Mouse (Mus musculus) thymus, postnatal 0 days (tissue): ENCODE data around the gene Olfr1330. TPM values are rescaled to one million over a fixed set of nuclear protein-coding genes. Genes with fewer than 3 reads are reported as not detected.
"Not testable (repeated sequence)": the region's sequence is repeated elsewhere in the genome, so short reads cannot be mapped to it uniquely, and the experiment has no call there.

Experiments
- DNase-seq: peaks from one replicate; pipeline ENCODE4 v3.0.0-alpha.2; 2015; ENCODE audit warnings: low spot score
- polyA plus RNA-seq: library from polyadenylated mRNA; unstranded; fragments of >200 nt; fragmentation: Nextera tagmentation; extraction: Ambion mirVana; gene quantifications from 2 replicates; pipeline ENCODE4 v1.2.1, GENCODE M21; 2015

The Olfr1330 gene
- polyA plus RNA-seq = 0.05 TPM in 1 of 2 replicates, not detected in the other

DNA sequence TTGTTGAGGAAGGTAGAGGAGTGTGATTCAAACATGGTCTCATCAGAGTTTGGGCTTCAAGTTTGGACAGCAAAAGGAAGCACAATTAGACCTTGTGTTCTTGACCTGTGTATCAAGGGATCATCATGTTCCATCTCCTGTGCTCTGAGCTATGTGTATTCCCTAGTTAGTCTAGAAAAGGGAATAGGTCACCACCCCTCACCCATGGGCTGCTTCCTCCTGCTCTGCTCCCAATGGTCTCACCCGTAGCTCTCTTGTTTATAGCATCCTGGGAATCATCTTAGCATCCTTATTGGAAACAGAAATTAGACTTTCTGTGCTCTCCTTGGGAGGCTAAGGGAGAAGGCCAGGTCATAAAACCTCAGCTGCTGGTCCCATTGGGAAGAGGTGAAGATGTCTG lies at the start of gene Olfr1330:
Gene Olfr1330, plus strand, starts transcription at position 301 of the 400 bp plus-strand sequence.
- DNase-seq = no peak

DNA sequence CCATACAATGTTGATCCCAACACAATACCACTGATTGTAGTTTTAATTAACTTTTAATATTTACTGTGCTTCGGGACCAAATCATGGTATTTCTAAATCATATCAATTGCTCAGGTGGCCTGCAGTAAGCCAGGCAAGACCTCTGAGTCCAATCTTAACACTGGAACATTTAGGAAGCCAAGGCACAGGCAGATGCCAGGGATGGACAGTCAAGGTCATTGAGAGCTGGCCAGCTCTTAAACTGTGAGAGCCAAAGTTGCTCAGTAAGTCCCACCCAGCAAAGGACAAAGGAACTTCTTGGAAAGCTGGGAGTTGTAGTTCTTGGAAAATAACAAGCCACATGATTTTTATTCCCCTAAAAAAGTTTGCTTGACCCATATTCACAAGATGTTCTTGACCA lies 26.6 kb upstream of the Olfr1330 start:
- DNase-seq = no peak

GRCm38 (mm10) chr4:118862704-118863103 lies 25.7 kb upstream of the Olfr1330 start:
- DNase-seq = no peak

- DNase-seq = no peak
Observed at GRCm38 (mm10) chr4:118864349-118864748, 24.0 kb upstream of the Olfr1330 start, which contains the start of gene Olfr1331. TSS of gene Olfr1331 (plus strand) at chr4:118864649.

DNA sequence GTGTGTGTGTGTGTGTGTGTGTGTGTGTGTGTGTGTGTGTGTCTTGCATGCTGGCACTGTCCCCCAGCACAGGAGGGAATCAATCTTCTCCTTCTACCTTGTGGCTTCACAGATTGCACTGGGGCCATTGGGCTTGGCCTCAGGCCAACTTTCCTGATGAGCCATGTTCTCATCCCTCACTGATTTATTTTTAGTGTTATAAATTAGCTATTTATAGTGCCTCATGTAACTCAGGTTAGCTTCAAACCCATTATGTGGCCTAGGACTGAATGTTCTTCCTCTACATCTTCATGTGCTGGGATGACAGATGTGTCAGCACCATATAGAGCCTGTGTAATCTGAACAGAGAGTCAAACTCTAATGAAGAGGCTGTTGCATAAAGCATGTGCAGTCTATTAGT lies 20.8 kb upstream of the Olfr1330 start:
- DNase-seq = no peak

- DNase-seq = no peak
Observed at GRCm38 (mm10) chr4:118901981-118902380, 13.6 kb downstream of the Olfr1330 start.

DNA sequence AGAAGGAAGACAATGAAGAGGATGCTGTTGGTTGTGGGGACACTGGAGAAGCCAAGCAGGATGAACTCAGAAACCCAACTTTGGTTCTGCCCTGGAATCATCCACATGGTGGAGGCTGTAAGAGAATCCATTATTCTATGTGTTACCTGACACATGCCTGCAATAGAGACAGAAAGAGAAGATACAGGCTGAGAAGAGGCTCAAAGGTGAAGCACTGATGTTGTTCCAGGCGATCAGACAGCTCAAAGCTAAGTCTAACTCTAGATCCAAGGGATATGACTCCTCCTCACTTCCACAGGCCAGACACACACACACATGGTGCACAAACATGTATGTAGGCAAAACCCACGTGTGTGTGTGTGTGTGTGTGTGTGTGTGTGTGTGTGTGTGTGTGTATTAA lies 29.0 kb downstream of the Olfr1330 start, which contains the start of gene Olfr1329:
Gene Olfr1329, minus strand, starts transcription at position 101 of the 400 bp plus-strand sequence.
- DNase-seq = not testable (repeated sequence)

GRCm38 (mm10) chr4:118931326-118931725 lies 42.9 kb downstream of the Olfr1330 start:
- not testable (repeated sequence) for DNase-seq

DNA sequence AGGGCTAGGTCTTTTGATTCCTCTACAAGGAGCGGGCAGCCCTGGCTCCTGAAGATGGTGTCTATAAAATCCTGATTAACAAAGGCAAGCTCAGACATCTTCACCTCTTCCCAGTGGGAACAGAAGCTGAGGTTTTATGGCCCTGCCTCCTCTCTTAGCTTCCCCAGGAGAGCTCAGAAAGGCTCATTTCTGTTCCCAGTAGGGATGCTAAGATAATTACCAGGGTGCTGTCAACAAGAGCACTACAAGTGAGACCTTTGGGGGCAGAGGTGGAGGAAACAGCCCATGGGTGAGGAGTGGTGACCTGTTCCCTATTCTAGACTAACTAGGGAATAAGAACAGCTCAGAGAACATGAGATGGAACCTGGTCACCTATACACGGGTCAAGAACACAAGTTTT lies 50.1 kb downstream of the Olfr1330 start, which contains the start of gene Olfr1328:
Gene Olfr1328, minus strand, starts transcription at position 101 of the 400 bp plus-strand sequence.
- DNase-seq = no peak

Other genes with a start within 250 kb of the Olfr1330 start
- not detected in 2 replicates for gene Olfr62, start 229.6 kb upstream of the Olfr1330 start, polyA plus RNA-seq
- not detected in 2 replicates for gene Olfr1342, start 195.8 kb upstream of the Olfr1330 start, polyA plus RNA-seq
- gene Olfr1341, start 185.1 kb upstream of the Olfr1330 start, polyA plus RNA-seq = not detected in 2 replicates
- not detected in 2 replicates for gene Olfr1340, start 168.5 kb upstream of the Olfr1330 start, polyA plus RNA-seq
- not detected in 2 replicates for gene Olfr1339, start 156.4 kb upstream of the Olfr1330 start, polyA plus RNA-seq
- not detected in 2 replicates for gene Olfr1338, start 129.9 kb upstream of the Olfr1330 start, polyA plus RNA-seq
- not detected in 2 replicates for gene Olfr1337, start 106.0 kb upstream of the Olfr1330 start, polyA plus RNA-seq
- gene Olfr1335, start 78.7 kb upstream of the Olfr1330 start, polyA plus RNA-seq = not detected in 2 replicates
- gene Olfr1333, start 52.3 kb upstream of the Olfr1330 start, polyA plus RNA-seq = not detected in 2 replicates
- gene Olfr1331, start 23.9 kb upstream of the Olfr1330 start, polyA plus RNA-seq = not detected in 2 replicates
- not detected in 2 replicates for gene Olfr1329, start 28.9 kb downstream of the Olfr1330 start, polyA plus RNA-seq
- not detected in 2 replicates for gene Olfr1328, start 50.0 kb downstream of the Olfr1330 start, polyA plus RNA-seq
- gene Lao1, start 73.0 kb downstream of the Olfr1330 start, polyA plus RNA-seq = 0.05 and 0.10 TPM in 2 replicates
- 19.9 and 21.4 TPM in 2 replicates for gene Slc2a1, start 220.1 kb downstream of the Olfr1330 start, polyA plus RNA-seq